Mouse (Mus musculus): ENCODE measurements around the gene Vmn1r27.

The Vmn1r27 gene

GRCm38 (mm10) chr6:58218721-58219120, at the start of gene Vmn1r27:
Gene Vmn1r27 (minus strand): TSS chr6:58218821.
- no peak for DNase-seq (ENCODE audit: low read depth)

- DNase-seq (ENCODE audit: low read depth) = no peak
Observed at GRCm38 (mm10) chr6:58261737-58262136, 43.1 kb upstream of the Vmn1r27 start, which contains the start of gene Vmn1r28. Gene Vmn1r28 (plus strand): TSS chr6:58262037.

- DNase-seq (ENCODE audit: low read depth) = no peak
Observed at GRCm38 (mm10) chr6:58216119-58216518, 2.5 kb downstream of the Vmn1r27 start.
